Comparison of ENCODE assay signal across 7 mouse cellular contexts in the genomic region with DNA sequence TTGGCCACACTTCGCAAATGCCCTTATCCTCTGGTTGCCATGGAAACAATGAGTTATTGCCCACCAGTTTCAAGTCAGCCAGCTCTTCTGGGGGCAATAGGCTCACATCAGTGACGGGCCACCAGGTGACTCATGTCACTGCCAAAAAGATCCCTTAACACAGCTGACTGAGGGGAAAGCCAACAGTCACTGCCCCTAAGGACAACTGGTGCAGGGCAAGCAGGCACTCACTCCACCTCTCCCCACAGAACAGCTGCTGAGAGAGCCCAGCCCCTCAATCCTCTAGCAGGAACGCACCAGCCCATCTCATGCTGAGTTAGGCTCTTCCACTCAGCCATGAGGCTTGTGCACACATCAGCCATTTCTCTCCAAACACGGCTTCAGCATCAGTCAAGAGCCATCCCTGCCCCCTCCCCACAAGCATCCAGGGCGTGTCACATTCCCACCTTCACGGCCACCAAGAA.
A peak's percentile ranks its signal among the peaks of the same experiment; 100 is the strongest.
DNase-seq lines count a peak whose midpoint lies in the region; ATAC-seq and TF ChIP-seq lines count a peak whose summit lies in the region.

No protein-coding gene starts in this region.

- H3K27ac ChIP-seq in heart, embryonic 15.5 days = peak overlapping the region; percentile 99
- H3K27ac ChIP-seq in liver, postnatal 0 days (ENCODE audit: low read depth) = peak overlapping the region; percentile 93

- DNase-seq in lung, adult 2 months = no peak
- DNase-seq in lung, adult 18-20 months = no peak
- DNase-seq in brain, embryonic 14.5 days (ENCODE audit: low read depth) = peak; percentile 70
- no peak for DNase-seq in liver, postnatal 0 days
- DNase-seq in right cerebral cortex, postnatal 14 days = no peak

- WGBS in lung, adult 2 months = 6% methylated on average over 6 of the region's 6 CpGs
- 5% methylated on average over 6 of the region's 6 CpGs for WGBS in heart, embryonic 15.5 days
- WGBS in liver, postnatal 0 days (ENCODE audit: insufficient replicate concordance) = 11% methylated on average over 6 of the region's 6 CpGs

- no peaks in the 10 kb centered on the region for H3K36me3 ChIP-seq in heart, embryonic 15.5 days
- no peaks in the 10 kb centered on the region for H3K36me3 ChIP-seq in liver, postnatal 0 days (replicated peaks; ENCODE audit: insufficient read depth, low read length)

- 0 out of 2 replicates have a peak, but pooled peaks have one; percentile 12 for ATAC-seq in heart, embryonic 15.5 days (replicated peaks; ENCODE audit: insufficient number of reproducible peaks, insufficient read depth, low FRiP score, low read depth)
- no peak for ATAC-seq in liver, postnatal 0 days
- no peak for ATAC-seq in cerebellum, adult (ENCODE audit: insufficient number of reproducible peaks, low FRiP score, low TSS enrichment)

- H3K9ac ChIP-seq in heart, embryonic 15.5 days = peak overlapping the region; percentile 89
- peak overlapping the region; percentile 74 for H3K9ac ChIP-seq in liver, postnatal 0 days (replicated peaks)

- H3K9me3 ChIP-seq in heart, embryonic 15.5 days (replicated peaks) = no peaks in the 10 kb centered on the region
- H3K9me3 ChIP-seq in liver, postnatal 0 days (ENCODE audit: low read length) = no peaks in the 10 kb centered on the region

- no peak for TF ChIP-seq EP300 in liver, postnatal 0 days (IDR thresholded peaks at IDR 0.05; ENCODE audit: low read depth)

- H3K4me2 ChIP-seq in heart, embryonic 15.5 days = peak overlapping the region; percentile 88
- peak overlapping the region; percentile 83 for H3K4me2 ChIP-seq in liver, postnatal 0 days (ENCODE audit: low read depth, low read length)

- peaks cover 38% of the 10 kb centered on the region for H3K4me1 ChIP-seq in lung, adult 2 months (ENCODE audit: control insufficient read depth, insufficient read depth, low read length)
- peaks cover 80% of the 10 kb centered on the region for H3K4me1 ChIP-seq in heart, embryonic 15.5 days (replicated peaks)
- H3K4me1 ChIP-seq in liver, postnatal 0 days (ENCODE audit: insufficient read depth) = peaks cover 13% of the 10 kb centered on the region

- peak overlapping the region; percentile 81 for H3K4me3 ChIP-seq in lung, adult 2 months (replicated peaks; ENCODE audit: extremely low read depth, low read depth, low read length)
- peak overlapping the region; percentile 65 for H3K4me3 ChIP-seq in heart, embryonic 15.5 days
- peak overlapping the region; percentile 70 for H3K4me3 ChIP-seq in liver, postnatal 0 days (ENCODE audit: low read depth, low read length)

- H3K27me3 ChIP-seq in heart, embryonic 15.5 days = no peaks in the 10 kb centered on the region
- peaks cover 8% of the 10 kb centered on the region; the same call in 1 of the 2 replicates for H3K27me3 ChIP-seq in liver, postnatal 0 days (ENCODE audit: insufficient read depth, low read length)

- peak; percentile 19; the same call in 1 of the 2 replicates for TF ChIP-seq POLR2A in lung, adult 2 months (IDR thresholded peaks at IDR 0.05; ENCODE audit: borderline replicate concordance, extremely low read depth, low read depth, low read length)
- TF ChIP-seq POLR2A in brain, embryonic 14.5 days (IDR thresholded peaks at IDR 0.05; ENCODE audit: borderline replicate concordance, extremely low read depth, insufficient read depth, insufficient read length, poor library complexity, severe bottlenecking) = no peak

- no peak for TF ChIP-seq CTCF in lung, adult 2 months (IDR thresholded peaks at IDR 0.05; ENCODE audit: insufficient read depth, low read length)
- TF ChIP-seq CTCF in brain, embryonic 14.5 days (IDR thresholded peaks at IDR 0.05; ENCODE audit: borderline replicate concordance, extremely low read depth, insufficient read depth, insufficient read length) = no peak
- no peak for TF ChIP-seq CTCF in liver, postnatal 0 days (IDR thresholded peaks at IDR 0.05; ENCODE audit: low read depth)
